Mouse (Mus musculus): ENCODE results near the gene Lhfp.

Gene Lhfp

DNA sequence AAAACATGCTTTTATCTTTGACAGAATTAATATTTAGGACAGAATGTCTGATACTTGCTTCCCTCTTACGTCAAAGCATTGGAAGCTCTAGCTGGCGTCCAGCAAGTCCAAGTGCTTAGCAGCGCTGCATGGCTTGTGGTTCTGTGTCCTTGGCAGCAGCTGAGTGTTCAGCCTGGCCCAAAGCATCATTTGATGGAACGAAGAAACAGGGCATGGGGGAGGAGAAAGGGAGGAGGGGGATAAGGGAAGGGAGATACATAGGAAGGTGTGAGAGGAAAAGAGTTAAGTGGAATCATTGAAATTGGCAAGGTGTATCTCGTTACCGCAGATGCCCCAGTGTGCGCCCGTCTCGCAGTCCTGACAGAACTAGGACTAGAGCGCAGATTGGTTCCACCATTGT is 124.0 kb downstream of the Lhfp start:
- no peak for DNase-seq (ENCODE audit: low spot score in 2 of 2)

- no peak for DNase-seq (ENCODE audit: low spot score in 2 of 2)
These were observed 124.7 kb downstream of the Lhfp start for GRCm38 (mm10) chr3:53166001-53166400.

GRCm38 (mm10) chr3:53169486-53169885 is 128.2 kb downstream of the Lhfp start:
- no peak for DNase-seq (ENCODE audit: low spot score in 2 of 2)

GRCm38 (mm10) chr3:53173310-53174063 is 132.2 kb downstream of the Lhfp start:
- no peak for DNase-seq (ENCODE audit: low spot score in 2 of 2)

- no peak for DNase-seq (ENCODE audit: low spot score in 2 of 2)
These were observed 138.6 kb downstream of the Lhfp start for GRCm38 (mm10) chr3:53179936-53180335.

GRCm38 (mm10) chr3:53185439-53185838 is 144.1 kb downstream of the Lhfp start:
- DNase-seq (ENCODE audit: low spot score in 2 of 2) = no peak

DNA sequence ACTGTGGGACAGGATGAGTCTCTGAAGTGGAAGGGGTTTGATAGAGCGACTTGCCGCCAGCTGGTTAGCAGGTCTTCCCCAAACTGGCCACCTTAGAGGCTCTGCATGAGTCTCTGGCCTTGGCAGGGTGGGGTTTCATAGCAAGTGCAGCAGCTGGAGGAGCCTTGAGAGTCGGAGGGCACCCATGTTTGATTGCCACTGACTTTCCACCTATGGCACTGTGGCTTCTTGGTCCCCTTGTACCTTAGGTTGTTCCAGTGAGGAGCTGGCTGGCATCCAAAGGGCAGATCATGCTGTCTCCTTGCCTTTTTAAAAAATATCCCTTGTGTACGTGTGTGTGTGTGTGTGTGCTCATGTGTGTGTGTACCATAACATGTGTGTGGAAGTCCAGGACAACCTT is 152.1 kb downstream of the Lhfp start:
- no peak for DNase-seq (ENCODE audit: low spot score in 2 of 2)

DNA sequence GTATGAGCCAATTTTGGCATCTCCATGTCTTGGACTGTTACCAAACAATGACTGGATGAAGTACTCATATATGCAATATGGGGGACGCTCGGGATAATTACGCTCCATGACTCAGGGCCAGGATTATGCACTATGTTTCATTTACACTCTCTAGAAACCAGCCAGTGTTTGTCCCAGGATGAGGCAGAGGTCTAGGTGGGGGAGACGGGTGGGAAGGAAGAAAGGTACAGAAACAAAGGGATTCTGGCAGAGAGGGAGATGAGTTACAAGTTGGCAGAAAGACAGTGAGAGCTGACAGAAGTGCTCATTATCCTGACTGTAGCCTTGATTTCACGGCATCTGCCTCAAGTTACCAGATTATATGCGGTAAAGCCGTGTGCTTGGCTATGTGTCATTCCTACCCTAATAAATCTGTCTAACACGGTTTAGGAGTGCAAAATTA is 154.4 kb downstream of the Lhfp start:
- DNase-seq (ENCODE audit: low spot score in 2 of 2) = no peak

DNA sequence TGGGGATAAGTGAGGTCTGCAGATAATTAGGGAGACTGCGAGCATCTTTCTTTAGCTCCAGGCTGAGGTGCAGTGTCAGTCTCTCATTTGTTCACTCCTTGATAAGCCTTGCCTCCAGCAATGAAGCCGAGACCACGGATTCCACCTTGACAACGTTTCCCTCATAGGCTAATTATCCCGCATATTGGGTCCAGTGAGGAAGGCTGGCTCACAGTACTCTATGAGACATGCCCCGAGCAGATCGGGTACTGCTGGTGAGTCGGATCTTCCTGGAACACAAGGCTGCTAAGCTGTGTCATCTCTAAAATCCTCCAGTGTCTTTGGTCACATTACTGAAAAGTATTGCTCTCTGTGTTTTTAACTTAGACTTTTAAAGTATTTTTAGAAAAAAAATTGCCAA is 158.8 kb downstream of the Lhfp start:
- no peak for DNase-seq (ENCODE audit: low spot score in 2 of 2)

- no peak for DNase-seq (ENCODE audit: low spot score in 2 of 2)
These were observed 159.5 kb downstream of the Lhfp start for GRCm38 (mm10) chr3:53200853-53201252.

- DNase-seq (ENCODE audit: low spot score in 2 of 2) = no peak
These were observed 160.3 kb downstream of the Lhfp start for GRCm38 (mm10) chr3:53201670-53202069.

GRCm38 (mm10) chr3:53202184-53202583 is 160.9 kb downstream of the Lhfp start:
- no peak for DNase-seq (ENCODE audit: low spot score in 2 of 2)

DNA sequence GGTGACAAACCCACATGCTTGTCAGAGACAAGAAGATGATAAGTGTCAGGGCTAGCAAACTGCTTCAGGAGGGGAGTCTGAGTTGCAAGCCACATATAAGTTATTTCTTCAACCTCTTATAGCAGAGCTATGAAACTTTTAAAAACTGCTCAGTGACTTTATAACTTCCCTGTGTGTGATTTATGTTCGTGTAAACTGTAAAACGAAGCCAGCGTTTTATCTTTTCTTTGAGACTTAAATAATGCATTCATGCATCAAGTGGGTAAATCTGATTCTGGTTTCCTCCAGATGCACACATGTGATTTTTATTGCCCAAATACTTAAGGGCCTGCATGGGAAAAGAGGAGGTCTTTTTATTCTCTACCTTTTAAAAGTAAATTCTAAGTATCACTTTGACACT is 161.4 kb downstream of the Lhfp start:
- no peak for DNase-seq (ENCODE audit: low spot score in 2 of 2)

DNA sequence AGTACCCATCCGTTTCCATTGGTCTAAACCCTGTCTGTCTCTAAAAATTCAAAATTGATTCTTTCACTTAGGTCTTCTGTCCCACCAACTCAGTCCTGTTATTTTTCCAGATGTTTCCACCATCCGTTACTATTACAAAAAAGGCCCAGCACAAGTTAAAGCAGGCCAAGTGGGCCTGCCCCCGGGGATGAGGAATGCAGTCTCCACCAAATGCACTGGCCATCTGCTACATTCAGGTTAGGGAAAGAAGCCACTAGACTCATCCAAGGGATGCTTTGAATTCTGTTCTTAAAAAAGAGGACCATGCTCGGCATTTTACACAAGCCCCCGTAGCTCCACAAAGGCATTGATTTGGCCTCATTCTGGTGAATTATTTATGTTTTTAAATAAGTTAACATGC is 162.3 kb downstream of the Lhfp start:
- no peak for DNase-seq (ENCODE audit: low spot score in 2 of 2)

- no peak for DNase-seq (ENCODE audit: low spot score in 2 of 2)
These were observed 163.1 kb downstream of the Lhfp start for GRCm38 (mm10) chr3:53204348-53204984.

DNA sequence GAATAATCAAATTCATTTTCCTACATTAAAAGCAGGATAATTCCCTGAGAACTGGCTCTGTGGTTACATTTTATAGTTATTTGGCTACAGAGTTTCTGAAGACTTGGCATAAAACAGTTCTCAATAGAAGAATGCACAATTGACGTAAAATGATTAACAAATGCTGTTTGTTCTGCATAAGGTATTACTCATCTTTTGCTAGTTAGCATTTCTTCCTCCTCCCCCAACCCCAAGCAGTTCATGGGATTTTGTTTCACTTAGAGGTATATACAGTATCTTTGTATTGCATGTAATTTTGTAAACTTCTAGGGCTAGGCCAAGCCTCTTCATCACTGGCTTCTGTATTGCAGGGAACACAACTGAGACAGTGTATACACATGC is 163.6 kb downstream of the Lhfp start:
- DNase-seq (ENCODE audit: low spot score in 2 of 2) = no peak

DNA sequence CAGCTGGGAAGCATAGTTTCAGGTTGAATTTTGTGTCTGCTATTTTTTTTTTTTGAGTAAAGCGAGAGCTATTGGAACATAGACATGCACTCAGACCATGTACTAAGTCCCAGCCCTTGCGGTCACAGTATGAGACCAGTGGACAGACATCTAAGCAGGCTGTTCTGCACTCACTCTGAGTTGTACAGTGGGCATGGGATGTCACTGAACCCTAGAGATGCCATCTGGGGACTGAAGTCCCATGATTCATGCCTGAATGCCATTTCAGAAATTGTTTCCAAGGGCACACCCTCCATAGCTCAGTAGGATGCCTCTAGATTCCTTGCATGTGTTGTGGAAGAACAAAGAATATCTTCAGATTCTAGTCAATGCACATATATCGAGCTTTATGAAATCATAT is 164.4 kb downstream of the Lhfp start:
- DNase-seq (ENCODE audit: low spot score in 2 of 2) = no peak

GRCm38 (mm10) chr3:53206509-53207224 is 165.3 kb downstream of the Lhfp start:
- no peak for DNase-seq (ENCODE audit: low spot score in 2 of 2)

DNA sequence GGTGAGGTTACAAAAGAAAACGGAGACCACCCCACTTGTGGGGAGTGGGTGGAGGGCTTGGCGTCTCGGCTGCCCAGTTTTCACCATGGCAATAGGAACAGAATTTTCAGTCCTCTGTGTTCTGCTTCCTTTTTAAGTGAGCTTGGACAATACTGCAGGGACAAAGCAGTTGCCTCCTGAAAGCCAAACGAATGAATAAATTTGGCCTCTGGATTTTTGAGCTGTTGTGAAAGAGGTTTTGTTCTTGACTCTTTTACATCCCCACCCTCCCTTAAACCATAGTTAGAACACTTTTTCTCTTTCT is 165.8 kb downstream of the Lhfp start:
- no peak for DNase-seq (ENCODE audit: low spot score in 2 of 2)

DNA sequence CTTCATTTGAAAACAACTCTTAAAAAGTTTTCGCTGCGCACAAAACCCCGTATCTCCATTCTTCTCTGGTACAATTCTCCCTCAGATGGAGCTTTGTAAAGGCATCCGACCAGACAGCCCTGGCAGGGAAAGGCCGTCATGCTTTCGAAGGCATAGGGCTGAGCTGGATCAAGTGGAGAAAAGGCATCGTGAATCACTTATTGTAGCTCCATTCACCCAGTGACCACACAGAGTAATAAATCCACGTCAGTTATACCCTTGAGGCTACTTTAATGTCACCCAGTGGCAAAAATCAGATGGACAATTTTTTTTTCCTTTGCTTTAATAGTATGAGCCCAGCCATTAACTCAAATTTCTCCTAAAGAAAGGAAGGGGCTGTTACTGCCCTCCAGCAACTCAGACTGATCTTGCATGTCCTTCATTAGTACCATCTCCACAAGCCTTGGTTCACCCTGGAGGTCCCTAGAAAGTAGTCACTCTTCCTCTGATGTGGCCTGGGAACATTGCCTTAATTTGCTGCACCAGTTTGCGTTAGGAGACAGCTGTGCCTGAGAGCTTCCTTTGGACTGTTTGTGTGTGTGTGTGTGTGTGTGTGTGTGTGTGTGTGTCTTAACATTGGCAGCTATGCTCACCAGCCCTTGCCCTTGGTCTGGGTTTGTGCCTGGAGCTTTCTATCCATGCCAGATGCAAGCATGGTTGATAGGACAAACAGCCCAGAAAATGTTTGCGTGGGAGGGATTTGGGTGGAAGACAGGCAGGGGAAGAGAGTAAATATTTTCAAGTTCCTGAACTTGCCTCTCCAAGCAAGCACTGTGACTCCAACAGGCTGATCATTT is 169.6 kb downstream of the Lhfp start:
- DNase-seq (ENCODE audit: low spot score in 2 of 2) = no peak

DNA sequence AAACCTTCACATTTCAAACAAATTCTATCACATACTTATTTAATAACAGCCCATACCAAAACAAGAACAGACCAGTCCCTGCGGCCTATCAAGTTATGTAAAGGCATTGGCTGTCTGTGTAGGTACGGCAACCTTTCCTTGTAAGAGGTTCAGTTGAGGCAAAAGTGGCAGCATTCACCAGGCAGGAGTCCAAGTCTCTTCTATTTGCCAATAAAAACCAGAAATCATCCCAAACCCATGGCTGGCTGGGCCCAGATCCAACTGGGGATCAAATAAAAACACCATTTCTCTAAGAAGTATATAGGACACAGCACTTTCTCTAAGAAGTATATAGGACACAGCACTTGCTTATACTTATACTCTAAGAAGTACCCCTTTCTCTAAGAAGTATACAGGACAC is 171.3 kb downstream of the Lhfp start:
- DNase-seq (ENCODE audit: low spot score in 2 of 2) = no peak

DNA sequence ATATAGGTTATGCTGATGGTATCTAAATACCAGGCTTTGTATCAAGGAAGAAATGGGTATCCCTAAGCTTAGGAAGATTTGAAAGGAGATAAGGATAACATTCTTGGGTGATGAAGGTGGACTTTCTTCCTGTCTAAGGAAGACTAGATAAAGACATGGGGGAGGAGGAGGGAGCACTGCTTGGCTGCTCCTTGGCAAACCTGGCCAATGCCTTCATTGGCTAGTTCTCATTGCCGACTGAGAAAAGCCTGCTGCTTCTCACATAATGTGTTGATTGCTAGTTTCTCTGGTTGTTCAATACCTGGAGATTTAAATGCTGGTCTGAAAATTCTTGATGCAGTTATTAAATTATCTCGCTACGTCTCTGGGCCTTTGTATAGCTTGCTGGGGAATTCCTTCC is 172.0 kb downstream of the Lhfp start:
- no peak for DNase-seq (ENCODE audit: low spot score in 2 of 2)
